Mouse (Mus musculus) thymus, postnatal 0 days (tissue): ENCODE data around the gene Eef2. TPM values are rescaled to one million over a fixed set of nuclear protein-coding genes. Genes with fewer than 3 reads are reported as not detected.
"Not testable (repeated sequence)": the region's sequence is repeated elsewhere in the genome, so short reads cannot be mapped to it uniquely, and the experiment has no call there.

Experiments
- DNase-seq: peaks from one replicate; pipeline ENCODE4 v3.0.0-alpha.2; 2015; ENCODE audit warnings: low spot score
- polyA plus RNA-seq: library from polyadenylated mRNA; unstranded; fragments of >200 nt; fragmentation: Nextera tagmentation; extraction: Ambion mirVana; gene quantifications from 2 replicates; pipeline ENCODE4 v1.2.1, GENCODE M21; 2015

The Eef2 gene
- polyA plus RNA-seq, 1 experiment from 2014 or later, result 638 TPM

GRCm38 (mm10) chr10:81145778-81146177 is 30.7 kb upstream of the Eef2 start:
- no peak for DNase-seq

- DNase-seq, result no peak
These were observed 30.1 kb upstream of the Eef2 start for GRCm38 (mm10) chr10:81146296-81146695.

GRCm38 (mm10) chr10:81151261-81151660 is 25.2 kb upstream of the Eef2 start:
- no peak for DNase-seq

DNA sequence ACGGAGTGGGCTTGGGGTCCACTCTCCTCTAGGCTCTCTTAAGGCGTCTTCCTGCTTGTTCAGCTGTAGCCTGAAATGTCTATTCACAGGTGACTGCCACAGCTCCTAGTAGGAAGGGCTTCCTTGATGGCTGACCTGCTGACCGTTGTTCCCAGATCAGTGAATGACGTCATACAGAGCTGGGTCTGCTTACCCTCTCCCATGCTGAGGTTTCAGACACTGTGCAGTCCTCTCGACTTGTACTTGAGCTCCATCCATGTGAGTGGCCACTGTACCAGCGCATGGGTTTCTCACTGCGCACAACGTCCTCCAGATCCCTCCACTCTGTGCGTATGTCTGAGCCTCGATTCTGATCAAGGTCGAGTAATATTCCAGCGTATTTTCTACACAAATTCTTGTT is 23.8 kb upstream of the Eef2 start:
- no peak for DNase-seq

- DNase-seq, result no peak
These were observed 22.1 kb upstream of the Eef2 start for GRCm38 (mm10) chr10:81154313-81154712.

- no peak for DNase-seq
These were observed 21.7 kb upstream of the Eef2 start for GRCm38 (mm10) chr10:81154736-81155135.

- no peak for DNase-seq
These were observed 14.7 kb upstream of the Eef2 start for GRCm38 (mm10) chr10:81161602-81162317.

- DNase-seq, result peak; percentile 27
These were observed 14.1 kb upstream of the Eef2 start for GRCm38 (mm10) chr10:81162318-81162652.

DNA sequence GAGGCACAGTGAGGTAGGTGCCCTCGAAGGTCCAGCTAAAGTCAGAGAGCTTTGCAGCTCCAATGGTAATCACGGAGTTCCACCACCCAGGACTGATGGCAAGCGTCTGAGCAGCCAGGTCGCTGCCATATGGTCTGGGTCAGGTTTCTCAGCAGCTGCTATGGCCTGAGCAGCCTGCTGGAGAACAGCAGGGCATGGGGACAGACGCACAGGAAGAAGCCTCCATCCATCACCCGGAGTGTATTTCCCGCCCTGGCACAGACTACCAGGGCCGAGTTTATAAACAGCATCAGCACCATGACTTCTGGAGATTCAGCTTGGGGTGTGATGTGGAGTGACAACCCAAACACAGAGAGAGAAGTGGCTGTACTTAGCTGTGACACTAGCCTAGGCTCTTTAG is 11.3 kb upstream of the Eef2 start:
- no peak for DNase-seq

DNA sequence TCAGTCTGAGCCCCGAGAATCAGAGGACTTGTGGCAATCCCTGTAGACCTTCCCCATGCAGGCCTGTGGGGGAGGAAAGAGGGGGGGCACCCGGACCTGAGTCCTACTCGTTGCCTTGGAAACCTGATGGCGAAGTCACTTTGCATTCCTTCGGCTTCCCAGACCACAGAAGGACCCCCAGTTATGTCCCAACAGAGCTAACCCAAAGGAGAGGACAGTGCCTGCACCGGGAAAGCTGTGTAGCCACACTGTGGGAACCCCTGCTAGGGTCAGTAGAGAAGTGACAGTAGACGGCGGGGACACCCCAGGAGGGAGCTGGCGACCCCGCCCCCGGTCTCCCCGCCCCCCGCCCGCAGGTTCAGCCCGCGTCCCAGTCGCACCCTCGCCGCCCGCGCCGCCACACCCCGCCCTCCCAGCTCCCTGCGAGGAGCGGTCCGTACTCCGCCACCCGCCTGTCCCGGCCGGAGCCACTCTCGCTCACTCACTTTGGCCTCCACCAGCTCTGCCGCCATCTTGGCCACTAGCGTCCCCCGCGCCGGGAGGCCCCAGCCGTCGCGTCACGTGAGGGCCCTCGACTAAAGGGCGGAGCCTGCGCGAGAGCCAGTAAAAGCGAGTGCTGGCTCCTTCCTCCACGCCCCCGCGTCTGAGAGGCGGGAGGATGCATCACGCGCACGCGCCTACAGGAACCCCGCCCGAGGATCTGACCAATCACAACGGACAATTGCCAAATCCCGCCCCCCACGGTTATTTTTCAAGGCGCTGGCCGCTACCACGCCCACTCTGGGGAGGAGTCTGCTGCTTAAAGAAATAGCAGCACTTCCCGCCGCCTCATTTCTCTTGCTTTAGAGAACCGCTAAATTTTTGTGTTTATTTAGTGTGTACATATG is 9.0 kb upstream of the Eef2 start, which contains the start of gene Pias4:
TSS of gene Pias4 (minus strand) at position 724 of the 887 bp plus-strand sequence.
- DNase-seq, result peak; percentile 100

DNA sequence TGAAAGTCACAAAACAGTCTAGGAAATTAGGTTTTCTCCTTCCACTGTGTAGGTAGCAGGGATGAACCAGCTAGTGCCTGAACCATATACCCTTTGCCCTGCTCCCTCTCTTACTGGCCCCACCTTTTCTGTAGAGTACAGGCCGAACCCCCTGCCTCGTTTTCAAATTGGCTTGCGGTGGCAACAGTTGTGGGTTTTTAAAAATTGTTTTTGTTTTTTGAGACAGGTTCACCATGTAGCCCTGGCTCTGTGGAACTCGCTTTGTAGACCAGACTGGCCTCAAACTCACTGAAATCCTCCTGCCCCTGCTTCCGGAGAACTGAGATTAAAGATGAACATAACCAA is 8.4 kb upstream of the Eef2 start:
- no peak for DNase-seq

DNA sequence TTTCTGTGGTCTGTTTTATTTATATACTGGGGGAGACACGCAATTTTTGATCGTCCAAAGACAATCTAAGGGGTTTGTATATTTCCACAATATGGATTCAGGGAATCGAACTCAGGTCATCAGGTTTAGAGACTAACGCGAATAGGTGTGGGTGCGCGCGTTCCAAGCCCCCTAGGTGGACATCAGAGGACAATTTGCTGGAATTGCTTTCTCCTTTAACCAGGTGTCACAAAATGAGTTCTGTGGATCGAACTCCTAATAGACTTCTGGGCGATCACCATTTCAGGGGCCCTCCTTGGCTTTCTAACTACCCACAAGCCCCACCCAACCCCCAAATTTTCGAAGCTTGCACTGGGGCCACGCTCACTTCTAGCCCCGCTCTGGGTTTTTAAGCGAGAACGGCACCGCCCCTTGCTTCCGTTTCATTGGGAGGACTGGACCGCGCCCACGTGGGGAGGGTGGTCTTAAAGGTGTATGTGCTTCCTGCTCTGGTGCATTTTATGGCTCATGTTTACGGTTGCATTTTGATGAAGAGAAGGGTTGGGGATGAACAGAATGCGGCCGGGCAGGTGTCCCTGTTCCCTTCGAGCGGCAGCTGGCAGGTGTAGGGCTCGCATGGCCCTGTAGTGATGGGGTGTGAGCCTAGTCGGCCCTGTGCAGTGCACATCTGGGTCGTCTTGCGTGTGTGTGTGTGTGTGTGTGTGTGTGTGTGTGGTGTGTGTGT is 7.7 kb upstream of the Eef2 start:
- peak; percentile 93 for DNase-seq

DNA sequence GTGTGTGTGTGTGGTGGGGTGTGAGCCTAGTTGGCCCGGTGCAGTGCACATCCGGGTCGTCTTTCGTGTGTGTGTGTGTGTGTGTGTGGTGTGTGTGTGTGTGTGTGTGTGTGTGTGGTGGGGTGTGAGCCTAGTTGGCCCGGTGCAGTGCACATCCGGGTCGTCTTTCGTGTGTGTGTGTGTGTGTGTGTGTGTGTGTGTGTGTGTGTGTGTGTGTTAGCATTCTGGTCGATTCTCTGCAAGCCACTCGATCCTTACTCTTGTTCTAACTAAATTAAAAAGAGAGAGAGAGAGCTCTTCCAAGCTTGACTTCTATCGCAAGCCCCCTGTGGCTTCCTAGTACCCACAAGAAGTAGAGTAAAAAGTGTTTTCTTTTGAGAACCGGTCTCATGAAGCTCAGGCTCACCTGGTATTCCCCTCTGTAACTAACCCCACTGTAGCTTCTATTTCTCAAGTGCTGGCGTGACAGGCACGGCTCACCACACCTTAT is 7.0 kb upstream of the Eef2 start:
- peak; percentile 73 for DNase-seq

- peak; percentile 91 for DNase-seq
These were observed 3.3 kb upstream of the Eef2 start for GRCm38 (mm10) chr10:81173132-81173531.

DNA sequence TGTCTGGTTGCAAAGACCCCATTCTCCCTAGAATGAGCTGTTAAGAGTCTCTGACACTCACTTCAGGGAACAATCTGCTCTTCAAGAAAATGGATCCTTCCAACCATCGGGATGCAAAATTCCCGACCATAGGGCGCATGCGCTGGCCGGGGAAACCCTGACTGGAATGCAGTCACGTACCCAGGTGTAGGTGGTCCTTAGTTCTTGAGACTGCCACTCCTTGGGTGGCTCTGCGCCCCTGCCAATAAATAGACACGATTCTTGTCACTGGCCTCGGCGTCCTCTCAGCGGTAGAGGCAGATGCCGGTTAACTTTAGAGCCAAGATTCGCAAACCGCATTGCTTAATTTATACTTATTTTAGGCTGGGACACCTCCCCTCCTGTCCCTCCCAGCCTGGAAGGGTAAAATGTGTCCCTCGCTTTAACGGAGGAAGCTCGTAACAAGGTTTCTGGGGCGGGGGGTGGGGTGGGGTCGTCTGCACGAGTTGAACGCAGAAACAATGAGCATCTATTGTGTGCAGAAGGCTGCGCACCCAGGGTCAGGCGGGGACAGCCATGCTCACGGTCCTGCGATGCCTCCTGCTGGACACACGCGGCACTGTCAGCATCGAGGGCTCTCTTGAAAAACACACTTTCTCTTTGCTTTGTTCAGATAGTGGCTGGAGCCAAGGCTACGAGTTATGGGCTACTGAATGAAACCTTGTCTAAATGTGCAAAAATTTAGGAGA is 1.6 kb upstream of the Eef2 start:
- peak; percentile 90 for DNase-seq

GRCm38 (mm10) chr10:81175345-81175701 is 1.1 kb upstream of the Eef2 start:
- not testable (repeated sequence) for DNase-seq

DNA sequence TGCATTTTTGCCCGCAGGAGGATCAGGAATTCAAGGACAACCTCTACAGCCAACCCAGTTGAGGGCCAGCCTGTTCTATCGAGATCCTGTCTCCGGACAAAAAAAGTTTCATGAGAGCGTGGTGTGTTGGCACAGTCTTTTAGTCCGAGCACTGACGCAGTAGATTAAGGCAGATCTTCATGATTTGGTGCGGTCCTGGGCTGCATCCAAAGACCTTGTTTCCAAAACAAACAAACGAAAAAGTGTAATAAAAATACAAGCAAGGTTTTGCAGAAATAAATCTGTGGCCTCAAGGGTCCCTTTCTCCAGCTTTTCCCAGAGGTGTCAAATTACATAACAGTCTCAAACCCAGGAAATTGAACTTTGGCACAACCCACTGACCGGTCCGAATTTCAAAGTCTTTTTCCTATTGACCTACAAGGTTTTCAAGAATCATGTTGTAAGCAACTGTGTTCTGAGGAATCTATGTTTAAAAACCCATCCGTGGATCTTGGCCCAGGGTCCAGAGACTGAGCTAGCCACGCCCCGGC is 430 bp upstream of the Eef2 start:
- no peak for DNase-seq

DNA sequence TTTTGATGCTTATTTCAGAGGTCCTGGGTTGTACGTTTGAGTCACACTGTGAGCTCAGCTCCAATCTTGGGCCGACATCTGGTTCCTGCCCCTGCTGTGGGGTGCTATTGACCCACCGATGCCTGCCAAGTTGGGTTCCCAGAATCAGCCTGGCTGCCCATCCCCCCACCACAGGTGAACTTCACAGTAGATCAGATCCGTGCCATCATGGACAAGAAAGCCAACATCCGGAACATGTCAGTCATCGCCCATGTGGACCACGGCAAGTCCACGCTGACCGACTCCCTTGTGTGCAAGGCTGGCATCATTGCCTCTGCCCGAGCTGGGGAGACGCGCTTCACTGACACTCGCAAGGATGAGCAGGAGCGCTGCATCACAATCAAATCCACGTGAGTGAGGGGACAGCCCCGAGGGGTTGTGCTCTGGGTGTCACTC is 1.1 kb downstream of the Eef2 start:
- DNase-seq, result no peak

GRCm38 (mm10) chr10:81177958-81178712 is 1.7 kb downstream of the Eef2 start:
- no peak for DNase-seq

DNA sequence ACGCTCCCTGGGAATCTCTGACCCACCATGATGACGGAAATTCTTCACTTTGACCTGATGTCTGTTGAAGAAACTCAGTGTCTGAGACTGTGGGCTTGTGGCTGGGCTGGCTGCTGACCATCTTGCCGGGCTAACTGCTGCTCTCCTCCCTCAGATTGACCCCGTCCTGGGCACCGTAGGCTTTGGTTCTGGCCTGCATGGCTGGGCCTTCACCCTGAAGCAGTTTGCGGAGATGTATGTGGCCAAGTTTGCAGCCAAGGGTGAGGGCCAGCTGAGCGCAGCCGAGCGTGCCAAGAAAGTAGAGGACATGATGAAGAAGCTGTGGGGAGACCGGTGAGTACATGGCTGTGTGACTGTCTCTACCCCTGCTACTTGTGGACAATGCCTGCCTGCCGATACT is 2.5 kb downstream of the Eef2 start:
- no peak for DNase-seq
